Mouse (Mus musculus) cerebellum, adult 2 months (tissue): Measurements from ENCODE around the gene Cnot4. TPM values are rescaled to one million over a fixed set of nuclear protein-coding genes. Genes with fewer than 3 reads are reported as not detected.

Source experiments
- DNase-seq, 2 experiments: peaks; one replicate each; pipeline ENCODE4 v3.0.0; 2021
- H3K27ac ChIP-seq: fragments of 200-500 bp; 2 replicates; pipeline ENCODE4 v1.5.1; 2012; ENCODE audit warnings: low read length, control low read depth, inconsistent platforms; ENCODE audit not compliant: insufficient read depth
- H3K27me3 ChIP-seq: fragments of 200-500 bp; 2 replicates; pipeline ENCODE4 v1.6.1; 2012; ENCODE audit warnings: inconsistent platforms, mild to moderate bottlenecking, low read length, moderate library complexity; ENCODE audit not compliant: control insufficient read depth, insufficient read depth
- H3K4me1 ChIP-seq: fragments of 200-500 bp; 2 replicates; pipeline ENCODE4 v1.6.1; 2011; ENCODE audit warnings: low read length; ENCODE audit not compliant: control insufficient read depth, insufficient read depth
- H3K4me3 ChIP-seq: fragments of 200-500 bp; replicated peaks from 2 replicates; pipeline ENCODE3; 2011; ENCODE audit warnings: mild to moderate bottlenecking, low read depth, low read length, control low read depth; ENCODE audit not compliant: insufficient read depth
- CTCF ChIP-seq: fragments of 200-500 bp; IDR thresholded peaks from 2 replicates; pipeline ENCODE4 v1.5.1; 2011; ENCODE audit warnings: low read depth, mild to moderate bottlenecking, control low read depth, low read length, moderate library complexity, borderline replicate concordance; ENCODE audit not compliant: insufficient read depth
- POLR2A ChIP-seq: fragments of 200-500 bp; IDR thresholded peaks from 2 replicates; pipeline ENCODE4 v1.6.1; 2011; ENCODE audit warnings: low read length, control low read depth, borderline replicate concordance; ENCODE audit not compliant: insufficient read depth
- WGBS: fragments of 180-500 bp; shearing (Covaris S2); methylation state at CpG from one replicate; pipeline ENCODE4 v1.1.7; 2018; 5-methylcytosine and 5-hydroxymethylcytosine counted together
- polyA plus RNA-seq: library from polyadenylated mRNA; depleted of rRNA; stranded (reverse); fragments of >200 nt; gene quantifications from 2 replicates; pipeline ENCODE4 v1.2.3, GENCODE M21; 2012

The Cnot4 gene
- polyA plus RNA-seq, 1 experiment = 24.2 TPM

DNA sequence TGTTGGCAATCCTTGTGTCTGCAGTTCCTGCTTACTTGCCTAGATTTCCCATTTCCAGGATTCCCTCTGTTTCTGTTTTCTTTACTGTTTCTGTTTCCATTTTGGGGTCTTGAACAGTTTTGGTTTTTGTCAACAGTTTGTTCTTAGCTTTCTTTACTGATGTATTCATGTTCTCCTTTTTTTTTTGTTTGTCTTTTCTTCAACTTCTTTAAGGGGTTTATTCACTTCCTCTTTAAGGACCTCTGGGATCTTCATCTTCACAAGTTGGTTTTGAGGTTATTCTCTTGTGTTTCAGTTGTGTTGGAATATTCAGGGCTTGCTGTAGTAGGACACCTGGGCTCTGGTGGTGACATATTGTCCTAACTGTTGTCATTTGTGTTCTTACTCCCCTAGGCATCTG lies 21.0 kb upstream of the Cnot4 start:
- H3K27ac ChIP-seq = no peak overlapping the region
- H3K4me3 ChIP-seq = no peak overlapping the region
- no peaks in the 10 kb centered on the region for H3K4me1 ChIP-seq
- TF ChIP-seq POLR2A (no peak), CTCF (no peak)
- no peak for DNase-seq
- no peaks in the 10 kb centered on the region for H3K27me3 ChIP-seq

DNA sequence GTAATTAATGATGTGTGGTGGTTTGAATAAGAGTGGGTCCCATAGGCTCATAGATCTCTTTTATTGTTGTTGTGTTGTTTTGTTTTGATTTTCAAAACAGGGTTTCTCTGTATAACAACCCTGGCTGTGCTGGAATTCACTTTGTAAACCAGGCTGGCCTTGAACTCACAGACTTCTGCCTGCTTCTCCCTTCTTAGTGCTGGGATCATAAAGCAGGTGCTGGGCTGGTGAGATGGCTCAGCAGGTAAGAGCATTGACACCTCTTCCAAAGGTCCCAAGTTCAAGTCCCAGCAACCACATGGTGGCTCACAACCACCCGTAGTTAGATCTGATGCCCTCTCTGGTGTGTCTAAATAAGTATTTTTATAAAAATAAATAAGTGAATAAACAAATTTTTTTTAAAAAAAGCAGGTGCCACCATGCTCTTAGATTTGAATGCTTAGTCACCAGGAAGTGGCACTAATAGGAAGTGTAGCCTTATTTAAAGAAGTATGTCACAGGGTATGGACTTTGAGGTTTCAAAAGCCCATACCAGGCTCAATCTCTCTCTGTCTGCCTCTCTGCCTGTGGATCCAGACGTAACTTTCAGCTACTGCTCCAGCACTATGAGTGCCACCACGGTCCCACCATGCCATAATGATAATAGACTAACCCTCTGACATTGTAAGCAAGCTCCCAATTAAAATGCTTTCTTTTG lies 14.3 kb upstream of the Cnot4 start:
- WGBS = 83% methylated on average over 3 of the region's 3 CpGs
- Histone ChIP-seq H3K4me3 (no peak overlapping the region), H3K27ac (no peak overlapping the region), H3K4me1 (no peaks in the 10 kb centered on the region), H3K27me3 (no peaks in the 10 kb centered on the region)
- DNase-seq = no peak
- no peak for TF ChIP-seq CTCF
- no peak for TF ChIP-seq POLR2A

DNA sequence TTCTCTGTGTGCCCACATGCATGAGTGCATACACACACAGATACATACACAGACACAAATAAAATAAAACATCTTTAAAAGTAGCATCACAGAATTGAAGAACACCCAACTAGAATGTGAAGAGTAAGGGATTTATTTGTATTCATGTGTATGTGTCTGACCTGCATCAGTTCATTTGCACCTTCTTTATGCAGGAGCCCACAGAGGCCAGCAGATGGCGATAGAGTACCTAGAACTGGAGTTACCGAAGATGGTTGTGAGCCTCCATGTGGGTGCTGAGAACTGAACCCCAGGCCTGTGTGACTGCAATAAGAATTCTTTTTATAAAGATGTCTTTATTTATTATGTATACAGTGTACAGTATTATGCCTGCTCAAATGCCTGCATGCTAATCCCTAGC lies 12.0 kb upstream of the Cnot4 start:
- 81% methylated on average over 2 of the region's 2 CpGs for WGBS
- no peak for TF ChIP-seq CTCF
- TF ChIP-seq POLR2A = no peak
- no peaks in the 10 kb centered on the region for H3K4me1 ChIP-seq

DNA sequence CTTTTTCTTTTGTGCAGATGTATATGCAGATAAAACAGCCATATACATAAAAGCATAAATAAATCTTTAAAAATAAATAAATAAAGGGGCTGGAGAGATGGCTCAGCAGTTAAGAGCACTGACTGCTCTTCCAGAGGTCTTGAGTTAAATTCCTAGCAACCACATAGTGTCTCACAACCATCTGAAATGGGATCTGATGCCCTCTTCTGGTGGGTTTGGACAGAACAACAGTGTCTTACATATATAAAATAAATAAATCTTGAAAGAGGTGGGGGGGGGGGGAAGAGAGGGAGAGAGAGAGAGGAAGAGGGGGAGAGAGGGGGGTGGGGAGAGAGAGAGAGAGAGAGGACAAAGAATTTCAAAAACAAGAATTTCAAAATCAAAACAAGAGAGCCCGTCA lies 6.8 kb upstream of the Cnot4 start:
- no peaks in the 10 kb centered on the region for H3K4me1 ChIP-seq
- no peaks in the 10 kb centered on the region for H3K27me3 ChIP-seq
- no peak overlapping the region for H3K4me3 ChIP-seq
- no peak for TF ChIP-seq CTCF
- no peak for TF ChIP-seq POLR2A
- no peak overlapping the region for H3K27ac ChIP-seq
- 94% methylated on average over 1 of the region's 1 CpGs for WGBS
- no peak for DNase-seq

More for the DNA sequence above, 12.0 kb upstream of the Cnot4 start:
- Histone ChIP-seq H3K27me3 (no peaks in the 10 kb centered on the region), H3K4me3 (no peak overlapping the region), H3K27ac (no peak overlapping the region)
- no peak for DNase-seq

DNA sequence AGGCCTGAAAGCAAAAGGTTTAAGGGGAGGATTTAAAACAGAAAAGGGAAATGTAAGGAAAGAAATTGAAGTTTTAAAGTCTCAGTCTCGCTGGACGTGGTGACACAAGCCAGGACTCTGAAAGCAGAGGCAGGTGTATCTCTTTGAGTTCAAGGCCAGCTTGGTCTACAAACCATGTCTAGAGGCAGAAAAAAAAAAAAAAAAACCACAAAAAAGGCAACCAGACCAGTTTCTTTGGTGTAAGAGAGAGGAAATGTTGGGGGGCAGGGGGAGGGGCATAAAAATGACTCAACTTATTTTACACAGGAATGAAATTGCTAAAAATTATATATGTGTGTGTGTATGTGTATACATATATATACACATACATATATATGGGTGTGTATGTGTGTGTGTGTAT lies 1.3 kb upstream of the Cnot4 start:
- TF ChIP-seq POLR2A = no peak
- no peak for TF ChIP-seq CTCF
- H3K4me1 ChIP-seq = no peaks in the 10 kb centered on the region; the same call in 1 of the 2 replicates
- no peak overlapping the region for H3K4me3 ChIP-seq
- H3K27me3 ChIP-seq = no peaks in the 10 kb centered on the region
- 59% methylated on average over 2 of the region's 2 CpGs for WGBS
- no peak for DNase-seq
- no peak overlapping the region for H3K27ac ChIP-seq

DNA sequence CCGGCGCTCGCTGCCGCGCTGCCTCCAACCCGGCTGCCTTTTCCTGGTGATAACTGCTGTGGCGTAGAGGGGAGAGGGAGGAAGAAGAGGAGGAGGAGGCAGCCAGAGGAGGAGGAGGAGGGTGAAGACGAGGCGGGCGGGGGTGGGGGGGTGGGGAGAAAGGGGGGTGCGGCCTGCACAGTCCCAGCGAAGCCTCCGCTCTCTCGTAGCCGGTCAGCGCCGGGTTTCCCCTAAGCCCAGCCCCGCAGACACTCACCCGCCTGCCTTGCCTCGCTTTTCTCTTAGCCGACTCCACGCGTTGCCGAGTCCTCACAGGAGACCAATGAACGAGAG lies 312 bp downstream of the Cnot4 start:
- Histone ChIP-seq H3K4me3 (peak overlapping the region; percentile 100), H3K4me1 (no peaks in the 10 kb centered on the region; the same call in 1 of the 2 replicates), H3K27ac (peak overlapping the region; percentile 69), H3K27me3 (no peaks in the 10 kb centered on the region)
- DNase-seq = no peak
- no peak for TF ChIP-seq POLR2A
- under 1% methylated on average over 24 of the region's 25 CpGs for WGBS

DNA sequence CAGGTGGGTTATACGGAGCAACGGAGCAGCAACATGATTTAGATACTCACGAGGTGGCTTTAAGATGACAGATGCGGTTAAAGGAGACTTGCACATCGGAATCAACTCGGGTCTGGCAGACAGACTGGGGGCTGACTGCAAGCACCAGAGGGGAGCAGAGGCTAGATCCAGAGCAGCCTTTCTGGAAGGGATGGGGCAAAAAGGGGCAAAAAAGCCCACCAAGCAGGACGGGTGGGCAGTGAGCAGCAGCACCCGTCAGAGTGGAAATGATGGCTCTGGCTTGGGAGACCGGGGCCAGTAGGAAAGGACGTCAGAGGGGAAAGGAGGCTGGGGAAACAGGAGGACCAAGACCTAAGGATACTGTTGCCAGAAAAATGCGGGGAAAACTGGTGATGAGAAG lies 718 bp downstream of the Cnot4 start:
- Histone ChIP-seq H3K4me1 (no peaks in the 10 kb centered on the region; the same call in 1 of the 2 replicates), H3K27ac (peak overlapping the region; percentile 35), H3K27me3 (no peaks in the 10 kb centered on the region), H3K4me3 (peak overlapping the region; percentile 100)
- DNase-seq = no peak
- no peak for TF ChIP-seq CTCF
- TF ChIP-seq POLR2A = no peak
- under 1% methylated on average over 11 of the region's 11 CpGs for WGBS

DNA sequence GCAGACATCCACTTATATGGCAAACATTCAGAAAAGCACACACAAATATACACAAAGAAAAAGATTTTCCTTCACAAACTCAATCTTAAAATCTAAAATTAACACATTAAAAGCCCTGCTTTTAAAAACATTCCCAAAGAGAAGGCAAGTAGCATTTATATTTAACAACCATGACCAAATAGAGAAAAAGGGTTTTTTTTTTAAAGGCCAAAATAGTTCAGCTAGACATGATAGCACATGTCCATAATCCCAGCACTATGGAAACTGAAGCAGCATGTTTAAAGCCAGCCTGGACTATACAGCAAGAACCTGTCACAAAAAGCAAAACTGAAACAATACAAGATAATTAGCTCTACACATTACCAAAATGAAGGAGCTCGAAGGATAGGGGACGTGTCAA lies 11.0 kb downstream of the Cnot4 start:
- no peaks in the 10 kb centered on the region for H3K4me1 ChIP-seq
- DNase-seq = no peak
- 83% methylated on average over 2 of the region's 2 CpGs for WGBS
- H3K27me3 ChIP-seq = no peaks in the 10 kb centered on the region
- no peak for TF ChIP-seq POLR2A
- no peak overlapping the region for H3K27ac ChIP-seq
- H3K4me3 ChIP-seq = no peak overlapping the region
